Mouse (Mus musculus) naive thymus-derived CD4-positive, alpha-beta T cell, adult 2 months (primary cell): Measurements from ENCODE around the gene C2cd5.
A peak's percentile ranks its signal among the peaks of the same experiment; 100 is the strongest.

Experiments used
- DNase-seq: peaks from one replicate; pipeline ENCODE4 v3.0.0-alpha.2; 2011; ENCODE audit warnings: low read depth

Gene C2cd5

DNA sequence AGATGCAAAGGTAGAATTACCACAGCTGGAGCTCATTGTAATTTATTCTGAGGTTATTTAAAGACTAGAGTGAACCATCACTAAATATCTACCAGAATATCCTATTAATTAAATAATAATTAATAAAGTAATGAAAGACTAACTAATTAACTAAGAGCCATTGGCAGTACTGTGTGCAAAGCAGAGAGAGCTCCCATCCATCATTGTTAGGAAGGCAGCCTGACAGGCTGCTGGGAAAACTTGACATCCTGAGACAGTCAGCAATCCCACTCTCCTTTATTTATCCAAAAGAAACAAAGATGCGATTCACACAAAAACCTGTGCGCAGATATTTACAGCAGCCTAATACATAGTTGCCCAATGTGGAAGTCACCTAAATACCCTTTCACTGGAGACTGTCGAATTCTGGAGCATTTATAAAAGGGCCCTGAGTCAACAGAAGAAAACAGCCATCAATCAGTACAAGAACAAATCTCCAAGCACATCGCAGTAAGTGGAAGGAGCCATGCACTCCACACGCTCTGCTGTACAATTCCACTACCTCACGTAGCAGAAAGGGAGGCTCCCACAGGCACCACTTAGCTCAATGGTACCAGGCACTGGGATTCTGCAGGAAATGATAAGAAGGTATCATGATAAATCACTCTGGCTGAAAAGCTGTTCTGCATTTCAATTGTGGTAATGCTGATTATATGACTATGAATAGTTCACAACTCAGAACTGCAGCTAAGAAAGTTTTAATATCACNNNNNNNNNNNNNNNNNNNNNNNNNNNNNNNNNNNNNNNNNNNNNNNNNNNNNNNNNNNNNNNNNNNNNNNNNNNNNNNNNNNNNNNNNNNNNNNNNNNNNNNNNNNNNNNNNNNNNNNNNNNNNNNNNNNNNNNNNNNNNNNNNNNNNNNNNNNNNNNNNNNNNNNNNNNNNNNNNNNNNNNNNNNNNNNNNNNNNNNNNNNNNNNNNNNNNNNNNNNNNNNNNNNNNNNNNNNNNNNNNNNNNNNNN lies 120.0 kb downstream of the C2cd5 start:
- no peak for DNase-seq

DNA sequence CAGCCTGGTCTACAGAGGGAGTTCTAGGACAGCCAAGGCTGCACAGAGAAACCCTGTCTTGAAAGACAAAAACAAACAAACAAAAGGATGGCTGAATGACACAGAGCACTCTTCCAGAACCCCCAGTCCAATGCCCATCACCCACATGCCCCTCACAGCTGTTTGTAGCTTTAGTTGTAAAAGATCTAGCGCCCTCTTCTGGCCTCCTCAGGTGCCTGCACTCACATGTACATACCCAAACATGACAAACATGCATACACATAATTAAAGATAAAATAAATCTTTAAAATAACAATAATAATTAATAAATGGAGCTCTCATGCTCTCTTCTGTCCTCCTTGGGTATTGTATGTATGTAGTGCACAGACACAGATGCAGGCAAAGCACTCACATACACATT lies 122.7 kb downstream of the C2cd5 start:
- no peak for DNase-seq

DNA sequence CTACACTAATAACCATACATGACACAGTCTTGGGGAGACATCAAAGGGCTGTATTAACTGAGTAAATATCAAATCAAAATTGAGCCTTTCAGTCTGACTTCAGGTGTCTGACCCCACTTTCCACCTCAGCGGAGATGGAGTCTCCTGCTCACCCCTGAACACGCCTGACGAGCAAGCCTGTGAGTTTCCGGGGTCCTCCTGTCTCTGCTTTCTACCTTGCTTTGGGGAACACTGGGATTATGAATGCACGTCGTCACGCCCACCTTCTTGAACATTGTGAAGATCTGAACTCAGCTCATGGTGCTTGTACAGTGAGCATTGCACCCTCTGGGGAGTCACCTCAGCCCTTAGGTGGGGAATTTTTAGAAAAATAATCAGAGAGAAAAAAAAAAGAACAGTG lies 126.7 kb downstream of the C2cd5 start:
- DNase-seq: no peak

DNA sequence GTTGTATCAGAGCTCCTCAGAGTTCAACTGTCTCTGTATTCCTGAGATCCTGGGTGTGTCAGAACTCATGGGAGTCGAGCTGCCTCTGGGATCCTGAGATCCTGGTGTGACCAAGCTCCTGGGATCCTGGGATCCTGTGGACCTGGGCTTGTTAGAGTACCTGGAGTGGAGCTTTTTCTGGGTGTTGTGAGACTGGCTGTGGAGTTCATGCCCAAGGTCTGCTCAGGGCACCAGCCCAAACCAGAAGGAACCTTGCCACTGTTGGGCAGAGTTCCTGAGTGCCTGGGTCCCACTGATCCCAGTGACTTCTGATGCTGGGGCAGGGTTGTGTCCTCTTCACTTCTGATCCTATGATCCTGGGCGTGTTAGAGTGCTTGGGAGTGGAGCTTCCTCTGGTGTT lies 127.7 kb downstream of the C2cd5 start:
- DNase-seq: no peak

DNA sequence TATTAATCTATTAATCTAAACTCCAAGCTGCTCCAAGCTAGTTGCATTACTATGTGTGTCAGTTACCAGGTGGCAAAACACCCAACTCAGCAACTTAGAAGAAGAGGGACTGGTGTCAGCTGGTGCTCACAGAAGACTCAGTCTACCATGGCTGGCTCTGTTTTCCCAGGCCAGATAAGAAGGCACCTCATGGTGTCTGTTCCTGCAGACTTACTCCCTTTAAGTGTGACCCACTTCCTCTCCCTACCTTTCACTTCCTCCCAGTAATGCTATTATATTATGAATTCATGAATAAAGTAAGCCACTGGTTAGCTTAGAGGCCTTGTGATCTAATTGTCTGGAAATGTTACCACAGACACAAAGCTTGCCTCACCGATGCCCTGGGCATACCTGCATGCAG lies 132.5 kb downstream of the C2cd5 start:
- DNase-seq: no peak

DNA sequence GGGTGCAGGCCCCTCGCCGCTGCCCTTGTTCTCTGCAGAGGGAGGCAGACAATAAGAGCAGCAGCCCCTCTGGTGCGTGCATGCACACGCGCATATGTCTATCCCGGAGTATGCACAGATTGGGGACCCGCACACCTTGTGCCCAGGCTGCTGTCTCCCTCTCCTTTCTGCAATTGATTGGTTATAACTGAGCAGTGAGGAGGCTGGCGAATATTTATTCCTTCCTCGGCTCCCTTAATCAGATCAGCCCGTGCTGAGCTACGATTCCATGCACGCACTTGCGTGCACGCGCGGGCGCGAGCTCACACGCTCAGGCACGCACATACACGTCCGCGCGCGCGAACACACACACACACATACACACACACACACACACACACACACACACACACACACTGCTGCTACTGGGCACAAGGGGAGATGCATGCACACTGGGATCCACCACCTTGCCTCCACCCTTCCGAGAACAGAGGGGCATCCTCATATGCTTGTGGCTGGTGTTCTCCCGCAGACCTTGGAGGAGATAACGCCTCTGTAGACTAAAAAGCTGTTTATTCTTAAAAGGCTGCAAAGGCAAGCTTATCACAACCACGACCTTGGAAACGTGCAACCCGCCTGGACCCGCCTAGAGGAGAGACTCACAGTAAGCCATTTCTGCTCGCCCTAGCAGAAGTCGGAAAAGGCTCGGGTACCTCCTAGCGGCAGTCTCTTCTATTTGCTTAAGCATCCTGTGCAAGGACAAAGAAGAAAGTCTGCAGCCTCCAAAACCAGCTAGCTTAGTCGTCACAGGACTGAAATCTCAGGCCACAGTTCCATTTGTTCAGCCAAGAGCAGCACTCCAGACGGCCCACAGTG lies 135.2 kb downstream of the C2cd5 start:
- DNase-seq: peak; percentile 93

DNA sequence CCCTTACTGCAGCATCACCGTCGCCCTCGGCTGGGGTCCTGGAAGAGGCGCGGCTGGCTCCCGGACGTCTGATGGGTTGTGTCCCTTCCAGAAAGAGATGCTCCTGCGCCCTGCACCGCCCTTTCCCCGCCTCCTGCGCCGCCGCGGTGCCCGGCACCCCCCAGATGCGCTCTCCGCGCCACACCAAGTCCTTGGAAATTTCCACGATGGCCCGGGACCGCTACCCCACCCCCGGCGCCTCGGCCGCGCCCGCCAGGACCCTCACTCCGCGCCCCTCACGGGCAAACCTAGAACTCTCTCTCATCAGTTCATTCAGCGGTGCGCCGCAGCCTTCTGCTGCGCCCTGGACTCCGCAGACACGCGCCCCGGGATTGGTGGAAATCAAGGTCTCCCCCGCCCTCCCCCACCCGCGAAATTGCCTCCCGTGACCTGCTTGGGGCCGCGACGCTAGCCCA lies 135.8 kb downstream of the C2cd5 start, which contains the start of gene St8sia1:
Gene St8sia1, minus strand, starts transcription at position 377 of the 455 bp plus-strand sequence.
- DNase-seq: peak; percentile 65

DNA sequence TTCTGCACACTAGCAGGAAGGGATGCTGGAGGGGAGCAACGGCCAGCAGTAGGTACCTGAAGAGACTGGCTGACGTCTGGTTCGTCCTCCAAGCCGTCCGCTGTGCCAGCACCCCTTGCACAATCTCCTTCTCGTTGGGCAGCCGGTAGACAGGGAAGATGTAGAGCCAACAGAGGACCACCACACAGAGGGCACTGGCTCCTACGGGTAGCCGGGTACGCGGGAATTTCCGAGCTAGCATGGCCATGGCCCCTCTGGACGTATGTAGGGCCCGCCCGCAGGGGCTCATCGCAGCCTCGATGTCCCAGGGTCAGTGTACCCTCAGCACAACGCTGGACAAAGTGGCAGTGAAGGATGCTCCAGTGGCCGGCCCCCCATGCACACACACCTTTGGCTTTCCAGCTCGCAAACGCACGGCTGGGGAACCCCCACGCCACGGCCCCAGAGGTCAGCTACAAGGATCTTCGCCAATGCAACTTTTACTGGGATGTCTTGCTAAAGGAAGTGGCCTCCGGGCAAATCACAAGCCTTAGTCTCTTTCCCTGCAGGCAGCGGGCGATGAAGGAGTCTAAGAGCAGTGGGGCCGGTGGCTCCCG lies 136.4 kb downstream of the C2cd5 start:
- no peak for DNase-seq

DNA sequence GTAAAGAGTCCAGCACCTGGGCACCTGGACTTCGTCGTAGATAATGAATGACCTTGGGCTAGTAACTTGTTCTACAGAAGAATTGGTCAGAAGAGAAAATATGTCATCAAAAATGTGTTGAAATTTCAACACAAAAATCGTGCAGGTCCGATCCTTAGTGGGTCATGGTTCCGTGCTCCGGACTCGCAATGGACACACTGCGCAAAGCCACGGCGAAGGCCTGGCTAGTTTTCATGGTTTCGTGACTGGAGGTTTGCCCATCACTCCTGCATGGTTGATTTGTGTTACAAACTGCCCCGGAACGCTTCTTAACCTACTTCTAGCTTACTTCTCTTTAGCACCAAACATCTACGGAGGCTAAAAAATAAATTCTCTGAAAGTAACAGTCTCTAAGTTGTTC lies 137.1 kb downstream of the C2cd5 start:
- DNase-seq: no peak

DNA sequence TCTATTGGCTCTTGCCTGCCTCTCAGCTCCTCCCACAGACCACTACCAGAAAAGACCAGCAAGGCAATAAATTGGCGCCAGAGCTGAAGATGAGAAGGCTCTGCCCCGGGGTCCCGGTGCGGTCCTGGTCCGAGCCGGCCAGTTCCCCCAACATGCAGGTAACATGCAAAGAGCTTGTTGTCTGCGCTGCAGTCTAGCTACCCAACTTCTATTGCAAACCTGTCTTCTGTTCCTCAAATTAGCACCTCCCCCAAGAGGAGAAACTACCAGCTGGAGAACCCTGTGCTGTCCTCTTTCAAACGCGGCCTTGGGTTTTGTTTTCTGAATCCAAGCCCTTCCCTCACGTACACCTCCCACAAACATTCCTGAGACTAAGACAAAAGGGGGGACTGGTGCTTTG lies 137.5 kb downstream of the C2cd5 start:
- peak; percentile 55 for DNase-seq

DNA sequence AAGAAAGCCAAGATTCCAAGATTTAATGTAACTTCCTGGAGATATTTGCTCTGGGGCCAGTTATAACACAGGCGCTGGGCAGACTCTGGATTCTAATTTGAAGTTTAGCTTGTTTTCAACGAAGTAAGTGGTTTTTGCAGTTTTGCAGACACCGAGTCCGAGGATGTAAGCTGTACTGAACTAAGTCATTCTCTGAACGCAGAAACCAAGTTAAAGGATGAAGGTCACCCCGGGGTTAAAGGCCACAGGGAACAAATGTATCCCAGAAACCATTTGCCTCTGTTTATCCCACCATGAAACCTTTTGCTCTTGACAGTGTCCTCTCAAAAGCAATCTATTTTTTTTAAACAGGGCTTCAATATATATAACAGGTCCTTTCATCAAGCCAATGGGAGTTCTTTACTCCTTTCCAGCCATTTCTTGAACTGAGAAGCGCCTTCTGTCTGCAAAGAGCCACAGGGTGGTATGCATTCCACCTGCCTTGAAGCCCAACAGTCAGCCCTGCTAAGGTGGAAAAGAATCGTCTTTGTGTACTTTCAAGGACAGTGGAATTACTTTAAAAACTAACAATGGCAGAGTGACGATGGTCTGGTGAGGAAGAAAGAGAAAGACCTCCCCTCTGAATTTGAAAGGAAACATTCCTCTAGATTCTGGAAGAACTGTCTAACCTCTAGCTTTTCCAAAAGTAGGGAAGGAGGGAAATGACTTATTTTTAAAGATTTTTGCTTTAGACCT lies 138.1 kb downstream of the C2cd5 start:
- DNase-seq: peak; percentile 22
